Mouse (Mus musculus) embryonic fibroblast, embryonic 13.5 days (primary cell): ENCODE measurements around the gene Nmb.

Source experiments
- CTCF ChIP-seq: IDR thresholded peaks from 2 replicates; pipeline ENCODE4 v1.5.1; 2011; ENCODE audit warnings: mild to moderate bottlenecking, control low read depth, low read length, moderate library complexity, borderline replicate concordance; ENCODE audit not compliant: insufficient read depth
- POLR2A ChIP-seq: IDR thresholded peaks from 2 replicates; pipeline ENCODE4 v1.6.1; 2011; ENCODE audit warnings: low read depth, mild to moderate bottlenecking, control low read depth, low read length, moderate library complexity

DNA sequence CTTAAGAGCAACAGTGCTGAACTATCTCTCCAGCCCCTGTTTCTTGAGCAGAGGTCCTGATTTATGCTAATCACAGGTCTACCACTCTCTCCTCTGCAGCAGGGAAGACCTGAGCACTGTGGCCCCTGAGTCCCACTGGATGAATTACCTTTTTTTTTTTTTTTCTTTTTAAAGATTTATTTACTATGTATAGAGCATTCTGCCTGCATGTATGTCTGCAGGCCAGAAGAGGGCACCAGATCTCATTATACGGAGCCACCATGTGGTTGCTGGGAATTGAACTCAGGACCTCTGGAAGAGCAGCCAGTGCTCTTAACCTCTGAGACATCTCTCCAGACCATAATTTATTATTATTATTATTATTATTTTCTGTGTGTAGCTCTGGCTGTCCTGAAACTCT lies 19.2 kb downstream of the Nmb start:
- TF ChIP-seq POLR2A (no peak), CTCF (no peak)
